Mouse (Mus musculus) hindbrain, embryonic 12.5 days (tissue): Measurements from ENCODE around the gene Oosp1. TPM values are rescaled to one million over a fixed set of nuclear protein-coding genes. Genes with fewer than 3 reads are reported as not detected.

Source experiments
- polyA plus RNA-seq: library from polyadenylated mRNA; unstranded; fragments of >200 nt; fragmentation: Nextera tagmentation; extraction: Ambion mirVana; gene quantifications from 2 replicates; pipeline ENCODE4 v1.2.1, GENCODE M21; 2016

Gene Oosp1
- polyA plus RNA-seq, 1 experiment from 2014 or later, result not detected

Other genes starting within 250 kb of the Oosp1 start
- gene Ms4a4b, start 247.6 kb downstream of the Oosp1 start, polyA plus RNA-seq, result not detected in 2 replicates
- 1.8 and 2.6 TPM in 2 replicates for gene Ms4a6c, start 221.8 kb downstream of the Oosp1 start, polyA plus RNA-seq
- not detected in 2 replicates for gene Gm8369, start 205.2 kb downstream of the Oosp1 start, polyA plus RNA-seq
- 4.2 and 4.6 TPM in 2 replicates for gene Ms4a6b, start 174.6 kb downstream of the Oosp1 start, polyA plus RNA-seq
- gene Ms4a4d, start 154.3 kb downstream of the Oosp1 start, polyA plus RNA-seq, result 0.16 TPM in 1 of 2 replicates, not detected in the other
- gene Ms4a6d, start 86.3 kb downstream of the Oosp1 start, polyA plus RNA-seq, result 2.2 and 3.1 TPM in 2 replicates
- not detected in 2 replicates for gene Ms4a2, start 67.4 kb downstream of the Oosp1 start, polyA plus RNA-seq
- gene Ms4a3, start 50.3 kb downstream of the Oosp1 start, polyA plus RNA-seq, result 0.25 TPM in 1 of 2 replicates, not detected in the other
- gene Oosp2, start 30.6 kb downstream of the Oosp1 start, polyA plus RNA-seq, result not detected in 2 replicates
- gene Oosp3, start 5.9 kb upstream of the Oosp1 start, polyA plus RNA-seq, result not detected in 2 replicates
- not detected in 2 replicates for gene Gif, start 56.4 kb upstream of the Oosp1 start, polyA plus RNA-seq
- gene Mrpl16, start 79.2 kb upstream of the Oosp1 start, polyA plus RNA-seq, result 41.7 and 43.5 TPM in 2 replicates
- 8.6 TPM in 2 replicates for gene Stx3, start 128.3 kb upstream of the Oosp1 start, polyA plus RNA-seq
- gene Olfr1417, start 148.1 kb upstream of the Oosp1 start, polyA plus RNA-seq, result not detected in 2 replicates
- not detected in 2 replicates for gene Olfr1418, start 169.9 kb upstream of the Oosp1 start, polyA plus RNA-seq
- gene Olfr1419, start 184.0 kb upstream of the Oosp1 start, polyA plus RNA-seq, result 0.20 TPM in 1 of 2 replicates, not detected in the other
- 0.09 TPM in 1 of 2 replicates, not detected in the other for gene Olfr1420, start 195.4 kb upstream of the Oosp1 start, polyA plus RNA-seq
- 23.9 and 24.0 TPM in 2 replicates for gene Patl1, start 221.2 kb upstream of the Oosp1 start, polyA plus RNA-seq